Mouse (Mus musculus) limb, embryonic 15.5 days (tissue): ENCODE results near the gene Gm47995. TPM values are rescaled to one million over a fixed set of nuclear protein-coding genes. Genes with fewer than 3 reads are reported as not detected.

ENCODE experiments used
- ATAC-seq: fragments of 200-750 bp; cut with Nextera tagmentation; 2 replicates; pipeline ENCODE4 v1.8.0; 2017; ENCODE audit warnings: low read depth, moderate TSS enrichment; ENCODE audit not compliant: insufficient number of reproducible peaks, low FRiP score, low TSS enrichment
- H3K27ac ChIP-seq: fragments of 300-500 bp; sonication (generic); 2 replicates; pipeline ENCODE4 v1.5.1; 2015; ENCODE audit warnings: moderate library complexity, mild to moderate bottlenecking, inconsistent platforms
- H3K27me3 ChIP-seq: fragments of 300-500 bp; sonication (generic); 2 replicates; pipeline ENCODE4 v1.6.1; 2015; ENCODE audit warnings: inconsistent platforms
- H3K36me3 ChIP-seq: fragments of 300-500 bp; sonication (generic); 2 replicates; pipeline ENCODE4 v1.6.1; 2015; ENCODE audit warnings: inconsistent platforms
- H3K4me1 ChIP-seq: fragments of 300-500 bp; sonication (generic); 2 replicates; pipeline ENCODE4 v1.6.1; 2015; ENCODE audit warnings: inconsistent platforms
- H3K4me2 ChIP-seq: fragments of 300-500 bp; sonication (generic); 2 replicates; pipeline ENCODE4 v1.6.1; 2015; ENCODE audit warnings: mild to moderate bottlenecking, inconsistent platforms
- H3K4me3 ChIP-seq: fragments of 300-500 bp; sonication (generic); 2 replicates; pipeline ENCODE4 v1.5.1; 2015; ENCODE audit warnings: mild to moderate bottlenecking, inconsistent platforms
- H3K9ac ChIP-seq: fragments of 300-500 bp; sonication (generic); 2 replicates; pipeline ENCODE4 v1.6.1; 2015; ENCODE audit warnings: inconsistent platforms
- H3K9me3 ChIP-seq: fragments of 300-500 bp; sonication (generic); 2 replicates; pipeline ENCODE4 v1.6.1; 2016; ENCODE audit warnings: inconsistent platforms
- WGBS: fragments of 180-500 bp; shearing (Covaris S2); methylation state at CpG from one replicate; pipeline ENCODE4 v1.1.7; 2015; 5-methylcytosine and 5-hydroxymethylcytosine counted together
- polyA plus RNA-seq: library from polyadenylated mRNA; unstranded; fragments of >200 nt; fragmentation: Nextera tagmentation; extraction: Ambion mirVana; gene quantifications from 2 replicates; pipeline ENCODE4 v1.2.1, GENCODE M21; 2015

Gene Gm47995
- polyA plus RNA-seq, 1 experiment from 2014 or later = 0.19 TPM

DNA sequence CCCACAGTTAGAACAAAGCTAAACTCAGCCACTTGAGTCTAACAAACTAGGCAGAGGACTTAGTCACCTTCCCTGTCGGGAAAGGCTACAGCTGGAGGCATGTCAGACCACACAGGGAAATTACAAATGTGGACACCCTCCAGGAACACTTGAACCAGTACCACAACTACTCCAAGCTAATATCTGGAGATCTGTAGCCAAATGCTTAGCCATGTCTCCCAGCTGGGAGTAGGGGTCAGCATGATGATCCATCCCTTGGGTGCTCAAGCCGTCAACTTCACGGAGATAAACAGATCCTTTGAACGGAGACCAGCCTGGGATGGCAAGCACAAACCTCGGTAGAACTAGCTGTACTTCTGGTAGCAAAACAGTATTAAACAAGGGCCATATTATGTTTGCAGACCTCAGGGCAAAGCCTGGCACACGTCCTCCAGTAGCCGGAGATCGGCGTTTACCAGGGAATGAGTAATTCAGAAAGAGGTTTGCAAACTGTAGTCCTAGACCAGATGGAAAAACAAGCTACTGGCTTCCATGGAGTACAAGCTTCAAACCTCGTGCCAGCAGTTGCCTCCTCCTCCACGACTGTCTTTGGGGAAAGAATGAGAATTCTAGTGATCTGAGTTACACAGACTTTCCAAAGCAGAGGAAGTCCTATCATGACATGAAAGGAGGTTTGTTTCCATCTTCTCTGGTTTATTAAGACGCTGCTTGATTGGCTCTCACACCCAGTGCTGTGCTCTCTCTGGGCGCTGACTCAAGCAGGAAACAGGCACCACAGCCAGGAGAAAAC, 38.1 kb downstream of the Gm47995 start:
- no peaks in the 10 kb centered on the region for H3K27me3 ChIP-seq
- 55% methylated on average over 13 of the region's 13 CpGs for WGBS
- H3K4me1 ChIP-seq = 0 out of 2 replicates have a peak, but pooled peaks cover 3% of the 10 kb centered on the region
- no peaks in the 10 kb centered on the region for H3K36me3 ChIP-seq
- peak overlapping the region; percentile 74 for H3K27ac ChIP-seq
- no peak for ATAC-seq
- H3K4me3 ChIP-seq = no peak overlapping the region
- no peaks in the 10 kb centered on the region for H3K9me3 ChIP-seq
- H3K9ac ChIP-seq = no peak overlapping the region
- H3K4me2 ChIP-seq = 0 out of 2 replicates have a peak overlapping the region, but pooled peaks have one; percentile 2

DNA sequence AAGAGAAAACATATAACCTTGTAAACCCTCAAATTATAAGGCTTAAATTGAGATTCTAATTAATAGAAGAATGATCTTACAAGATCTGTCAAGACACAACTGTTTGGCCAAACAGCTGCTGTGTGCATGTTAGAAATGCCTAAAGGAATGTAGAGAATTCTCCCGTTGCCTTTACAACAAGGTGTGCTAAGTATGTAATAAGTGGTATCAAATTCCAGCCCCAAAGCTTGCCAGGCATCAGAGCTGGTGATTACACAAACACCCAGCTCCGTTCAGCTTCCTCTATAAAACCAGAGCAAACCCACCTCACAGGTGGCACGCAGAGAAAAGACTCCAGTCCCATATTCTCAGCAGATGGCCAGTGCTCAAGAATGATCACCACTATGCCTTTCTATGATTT, 39.5 kb downstream of the Gm47995 start:
- no peak overlapping the region for H3K27ac ChIP-seq
- H3K4me2 ChIP-seq = no peak overlapping the region
- no peak for ATAC-seq
- no peaks in the 10 kb centered on the region for H3K36me3 ChIP-seq
- H3K4me3 ChIP-seq = no peak overlapping the region
- H3K9me3 ChIP-seq = no peaks in the 10 kb centered on the region
- 0 out of 2 replicates have a peak, but pooled peaks cover 3% of the 10 kb centered on the region for H3K4me1 ChIP-seq
- H3K9ac ChIP-seq = no peak overlapping the region
- no peaks in the 10 kb centered on the region for H3K27me3 ChIP-seq
- 10% methylated on average over 3 of the region's 3 CpGs for WGBS

DNA sequence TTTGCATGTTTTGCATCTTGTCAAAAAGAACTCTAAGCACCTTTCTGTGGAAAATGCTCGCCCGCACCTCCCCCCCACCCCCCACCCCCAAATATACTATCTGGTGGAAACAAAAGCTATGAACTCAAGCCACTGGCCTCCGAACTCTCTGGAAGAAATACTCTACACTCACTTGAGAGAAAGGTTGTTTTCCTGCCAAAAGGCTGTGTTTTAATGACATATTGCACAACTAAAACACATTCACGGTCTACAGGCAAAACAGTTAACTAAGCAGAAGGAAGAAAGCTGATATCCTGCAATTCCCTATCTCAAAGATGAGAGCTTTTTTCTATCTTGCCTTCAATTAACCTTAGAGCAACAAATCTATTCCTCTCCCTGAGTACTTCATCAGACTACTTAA, 45.1 kb downstream of the Gm47995 start:
- H3K4me1 ChIP-seq = no peaks in the 10 kb centered on the region
- no peak for ATAC-seq
- no peaks in the 10 kb centered on the region for H3K9me3 ChIP-seq
- 78% methylated on average over 4 of the region's 4 CpGs for WGBS
- no peak overlapping the region for H3K9ac ChIP-seq
- no peak overlapping the region for H3K4me3 ChIP-seq
- no peak overlapping the region for H3K4me2 ChIP-seq
- no peaks in the 10 kb centered on the region for H3K27me3 ChIP-seq
- no peaks in the 10 kb centered on the region for H3K36me3 ChIP-seq
- no peak overlapping the region for H3K27ac ChIP-seq

DNA sequence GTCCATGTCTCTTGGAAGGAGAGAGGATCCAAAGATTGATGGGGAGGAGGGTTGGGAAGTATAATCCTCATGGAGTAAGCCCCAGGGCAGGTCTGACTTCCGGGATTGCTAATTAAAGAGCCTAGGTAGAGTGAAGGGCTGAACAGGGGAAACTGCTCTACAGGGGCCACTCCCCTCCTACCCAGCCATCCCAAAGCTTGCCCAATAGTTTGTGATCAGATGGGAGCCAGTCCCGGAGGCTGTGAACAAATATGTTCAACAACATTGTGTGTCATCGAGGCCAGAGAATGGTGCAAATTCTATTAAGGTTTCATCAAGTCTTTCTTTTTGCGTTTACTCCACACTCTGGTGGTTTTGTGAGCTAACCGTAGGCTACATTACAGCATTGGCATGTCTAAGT, 45.8 kb downstream of the Gm47995 start:
- Histone ChIP-seq H3K36me3 (no peaks in the 10 kb centered on the region), H3K27me3 (no peaks in the 10 kb centered on the region), H3K27ac (no peak overlapping the region), H3K4me1 (no peaks in the 10 kb centered on the region), H3K9ac (no peak overlapping the region), H3K9me3 (no peaks in the 10 kb centered on the region), H3K4me2 (no peak overlapping the region), H3K4me3 (no peak overlapping the region)
- ATAC-seq = no peak
- 84% methylated on average over 5 of the region's 5 CpGs for whole genome bisulfite sequencing

DNA sequence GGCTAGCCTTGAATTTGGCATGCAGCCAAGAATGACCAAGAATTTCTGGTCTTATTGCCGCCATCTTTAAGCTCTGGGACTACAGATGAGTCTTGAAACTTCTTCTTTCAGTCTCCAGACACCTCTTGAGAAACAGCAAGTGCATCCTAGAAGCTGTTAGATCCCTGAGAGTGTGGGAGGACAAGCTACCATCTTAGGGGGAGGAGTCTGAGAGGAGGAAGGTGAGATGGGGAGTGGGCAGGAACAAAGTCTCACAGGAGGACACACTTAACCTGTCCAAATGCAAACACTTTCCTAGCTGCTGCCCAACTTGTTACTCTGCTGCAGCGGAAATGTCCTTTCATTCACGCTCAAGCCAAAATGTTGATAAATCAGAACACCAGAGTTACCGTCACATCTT, 46.5 kb downstream of the Gm47995 start:
- no peak overlapping the region for H3K27ac ChIP-seq
- no peak overlapping the region for H3K4me3 ChIP-seq
- no peak overlapping the region for H3K9ac ChIP-seq
- H3K9me3 ChIP-seq = no peaks in the 10 kb centered on the region
- H3K4me2 ChIP-seq = no peak overlapping the region
- ATAC-seq = no peak
- no peaks in the 10 kb centered on the region for H3K27me3 ChIP-seq
- H3K36me3 ChIP-seq = no peaks in the 10 kb centered on the region
- WGBS = 92% methylated on average over 4 of the region's 4 CpGs
- no peaks in the 10 kb centered on the region for H3K4me1 ChIP-seq

DNA sequence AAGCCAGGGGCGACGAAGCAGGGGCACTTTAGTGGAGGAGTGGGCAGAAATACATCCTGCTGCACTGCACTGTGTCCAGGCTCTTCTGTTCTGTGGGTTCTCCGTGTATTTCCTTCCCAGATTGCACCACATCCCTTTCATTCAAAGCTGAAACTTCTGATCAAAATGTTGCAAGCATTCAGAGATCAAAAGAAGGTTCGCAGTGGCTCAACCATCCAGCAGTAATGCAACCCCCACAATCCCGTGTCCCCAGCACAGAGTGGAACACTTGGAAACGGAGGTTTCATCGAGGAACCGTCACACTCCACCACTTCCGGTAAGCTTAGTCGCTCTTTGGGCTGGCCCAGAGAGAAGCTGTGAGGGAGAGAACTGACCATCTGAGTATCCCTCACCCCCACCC, 46.9 kb downstream of the Gm47995 start:
- H3K4me3 ChIP-seq = no peak overlapping the region
- H3K27me3 ChIP-seq = no peaks in the 10 kb centered on the region
- H3K36me3 ChIP-seq = no peaks in the 10 kb centered on the region
- H3K9me3 ChIP-seq = no peaks in the 10 kb centered on the region
- no peak overlapping the region for H3K4me2 ChIP-seq
- H3K4me1 ChIP-seq = no peaks in the 10 kb centered on the region
- ATAC-seq = no peak
- no peak overlapping the region for H3K9ac ChIP-seq
- 91% methylated on average over 10 of the region's 10 CpGs for WGBS
- H3K27ac ChIP-seq = no peak overlapping the region

DNA sequence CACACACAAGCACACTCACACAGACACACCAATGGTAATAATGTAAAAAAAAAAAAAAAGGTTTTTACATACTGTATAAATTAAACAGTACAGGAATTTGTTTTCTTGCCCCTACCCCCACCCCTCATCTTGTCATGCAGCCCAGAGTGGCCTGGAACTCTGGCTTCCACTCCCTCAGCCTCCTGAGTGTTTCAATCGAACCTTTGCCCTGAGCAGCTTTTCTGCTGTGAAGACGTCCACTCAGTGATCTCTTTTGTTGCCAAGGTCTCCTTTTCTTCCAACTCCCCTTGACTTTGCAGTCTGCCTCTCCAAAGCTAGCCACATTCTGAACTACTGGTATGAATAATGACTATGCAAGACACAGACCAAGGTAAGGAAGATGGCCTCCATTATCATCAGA, 47.6 kb downstream of the Gm47995 start:
- Histone ChIP-seq H3K36me3 (no peaks in the 10 kb centered on the region), H3K9me3 (no peaks in the 10 kb centered on the region), H3K27me3 (no peaks in the 10 kb centered on the region), H3K27ac (no peak overlapping the region), H3K4me3 (no peak overlapping the region), H3K9ac (no peak overlapping the region), H3K4me2 (no peak overlapping the region), H3K4me1 (0 out of 2 replicates have a peak, but pooled peaks cover under 1% of the 10 kb centered on the region)
- WGBS = 81% methylated on average over 2 of the region's 2 CpGs
- ATAC-seq = no peak

Other genes with a start within 250 kb of the Gm47995 start
- 18.7 and 20.4 TPM in 2 replicates for gene Hmcn1, start 205.0 kb upstream of the Gm47995 start, polyA plus RNA-seq
- 0.16 TPM in 1 of 2 replicates, not detected in the other for gene Gm47985, start 15.9 kb upstream of the Gm47995 start, polyA plus RNA-seq
- not detected in 2 replicates for gene Gm8947, start 6.1 kb upstream of the Gm47995 start, polyA plus RNA-seq
- not detected in 2 replicates for gene 3110040M04Rik, start 5.7 kb downstream of the Gm47995 start, polyA plus RNA-seq
- 0.15 TPM in 1 of 2 replicates, not detected in the other for gene Gm47996, start 11.7 kb downstream of the Gm47995 start, polyA plus RNA-seq
- gene Ivns1abp, start 146.0 kb downstream of the Gm47995 start, polyA plus RNA-seq = 225 and 245 TPM in 2 replicates
- 21.6 and 25.1 TPM in 2 replicates for gene Swt1, start 230.0 kb downstream of the Gm47995 start, polyA plus RNA-seq
- gene Trmt1l, start 230.1 kb downstream of the Gm47995 start, polyA plus RNA-seq = 37.9 and 40.2 TPM in 2 replicates